Mouse (Mus musculus): ENCODE measurements around the gene Cbx8.

DNA sequence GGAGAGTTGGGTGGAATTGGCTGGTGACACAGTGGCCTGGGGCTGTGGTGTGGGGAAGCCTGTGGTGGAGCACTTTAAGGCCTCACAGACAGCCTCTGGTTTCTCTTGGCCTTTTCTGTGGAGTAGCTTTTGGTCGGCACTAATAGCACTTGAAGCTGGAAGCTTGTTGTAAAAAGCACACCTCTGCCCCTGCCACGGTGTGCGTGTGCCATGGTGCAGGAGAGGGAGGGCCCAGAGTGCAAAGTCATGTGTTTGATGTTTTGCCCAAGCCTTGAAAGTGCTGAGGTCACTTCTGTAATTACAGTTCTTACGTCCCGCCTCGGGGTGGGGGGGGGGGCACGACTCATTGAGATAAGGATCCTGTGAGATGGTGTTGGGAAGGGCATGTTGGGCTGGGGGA lies 16.5 kb downstream of the Cbx8 start:
- TF ChIP-seq CTCF (IDR thresholded peaks at IDR 0.05; ENCODE audit: control insufficient read depth, insufficient read depth, low read length) (no peak), POLR2A (IDR thresholded peaks at IDR 0.05; ENCODE audit: borderline replicate concordance, control insufficient read depth, low read depth, low read length) (no peak)

All from bone marrow, adult 2 months (tissue).